Mouse (Mus musculus) olfactory bulb, adult 2 months (tissue): ENCODE results near the gene Cldn5. TPM values are rescaled to one million over a fixed set of nuclear protein-coding genes. Genes with fewer than 3 reads are reported as not detected.

ENCODE experiments used
- H3K27ac ChIP-seq: fragments of 200-500 bp; 2 replicates; pipeline ENCODE4 v1.5.1; 2012; ENCODE audit warnings: low read depth, low read length; ENCODE audit not compliant: insufficient read depth
- H3K4me1 ChIP-seq: fragments of 200-500 bp; 2 replicates; pipeline ENCODE4 v1.6.1; 2012; ENCODE audit warnings: low read length; ENCODE audit not compliant: control insufficient read depth, insufficient read depth
- H3K4me3 ChIP-seq: fragments of 200-500 bp; 2 replicates; pipeline ENCODE4 v1.5.1; 2012; ENCODE audit warnings: mild to moderate bottlenecking, low read depth, low read length, moderate library complexity; ENCODE audit not compliant: insufficient read depth
- CTCF ChIP-seq: fragments of 200-500 bp; IDR thresholded peaks from 2 replicates; pipeline ENCODE4 v1.5.1; 2012; ENCODE audit warnings: low read depth, mild to moderate bottlenecking, low read length, moderate library complexity; ENCODE audit not compliant: insufficient read depth
- POLR2A ChIP-seq: fragments of 200-500 bp; IDR thresholded peaks from 2 replicates; pipeline ENCODE4 v1.6.1; 2012; ENCODE audit warnings: mild to moderate bottlenecking, low read depth, low read length, moderate library complexity; ENCODE audit not compliant: insufficient read depth
- WGBS: fragments of 180-500 bp; shearing (Covaris S2); methylation state at CpG from one replicate; pipeline ENCODE4 v1.1.7; 2018; 5-methylcytosine and 5-hydroxymethylcytosine counted together
- polyA plus RNA-seq: library from polyadenylated mRNA; stranded (reverse); fragments of >200 nt; gene quantifications from 2 replicates; pipeline ENCODE4 v1.2.4, GENCODE M21; 2012; ENCODE audit warnings: low replicate concordance; ENCODE audit not compliant: missing spikeins, insufficient read depth, insufficient read length

Cldn5 gene
- polyA plus RNA-seq, 1 experiment, result not detected

DNA sequence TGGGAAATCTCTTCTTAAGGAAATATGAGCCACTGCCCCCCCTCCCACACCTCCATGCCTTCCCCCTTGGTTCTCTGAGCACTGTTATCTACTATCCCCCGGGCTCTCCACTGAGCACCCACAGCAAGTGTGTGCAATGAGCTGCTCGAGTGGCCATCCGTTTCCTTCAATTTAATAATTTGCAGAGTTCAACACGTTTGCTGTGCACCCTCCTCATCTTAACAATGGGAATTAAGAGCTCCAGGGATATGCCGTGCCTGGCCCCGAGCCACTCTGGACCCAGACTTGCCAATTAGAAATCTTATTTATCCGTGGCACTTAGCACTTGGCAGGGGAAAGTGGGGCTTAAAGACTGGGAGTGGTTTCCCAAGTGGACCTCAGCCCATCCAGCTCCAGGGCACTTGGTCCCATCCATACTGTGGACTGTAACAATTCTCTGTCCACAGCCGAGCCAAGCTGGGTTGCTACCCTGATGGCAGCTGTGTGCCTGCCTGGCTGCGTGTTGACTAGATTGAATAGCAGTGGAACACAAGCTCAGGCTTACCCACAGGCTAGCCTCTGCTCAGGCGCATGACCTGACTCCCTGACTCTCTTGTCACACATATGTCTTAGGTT is 24.7 kb upstream of the Cldn5 start:
- no peak for TF ChIP-seq POLR2A
- TF ChIP-seq CTCF, result no peak

DNA sequence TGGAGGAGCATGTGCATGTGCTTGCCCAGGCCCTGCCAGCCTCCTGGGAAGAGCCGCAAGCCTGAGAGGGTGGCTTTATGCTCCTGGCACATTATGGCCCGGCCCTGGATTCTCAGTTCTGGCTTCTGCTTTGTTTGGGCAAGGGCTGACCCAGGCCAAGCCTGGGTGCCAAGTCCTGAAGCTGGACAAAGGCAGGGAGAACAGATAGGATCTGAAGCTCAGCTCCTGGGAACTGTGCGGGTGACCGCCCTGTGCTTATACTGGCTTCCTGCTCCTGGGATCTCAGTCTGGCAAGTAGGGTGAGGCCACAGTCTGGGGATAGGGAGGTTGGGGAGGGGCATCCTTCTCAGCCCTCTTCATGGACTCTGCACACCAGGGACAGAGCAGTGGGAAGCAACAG is 14.9 kb upstream of the Cldn5 start:
- 72% methylated on average over 4 of the region's 4 CpGs for WGBS
- Histone ChIP-seq H3K27ac (no peak overlapping the region), H3K4me1 (no peaks in the 10 kb centered on the region), H3K4me3 (no peak overlapping the region)
- TF ChIP-seq CTCF (no peak), POLR2A (no peak)

More for the DNA sequence above, 24.7 kb upstream of the Cldn5 start:
- WGBS, result 47% methylated on average over 10 of the region's 10 CpGs
- Histone ChIP-seq H3K27ac (no peak overlapping the region), H3K4me3 (no peak overlapping the region), H3K4me1 (no peaks in the 10 kb centered on the region)

DNA sequence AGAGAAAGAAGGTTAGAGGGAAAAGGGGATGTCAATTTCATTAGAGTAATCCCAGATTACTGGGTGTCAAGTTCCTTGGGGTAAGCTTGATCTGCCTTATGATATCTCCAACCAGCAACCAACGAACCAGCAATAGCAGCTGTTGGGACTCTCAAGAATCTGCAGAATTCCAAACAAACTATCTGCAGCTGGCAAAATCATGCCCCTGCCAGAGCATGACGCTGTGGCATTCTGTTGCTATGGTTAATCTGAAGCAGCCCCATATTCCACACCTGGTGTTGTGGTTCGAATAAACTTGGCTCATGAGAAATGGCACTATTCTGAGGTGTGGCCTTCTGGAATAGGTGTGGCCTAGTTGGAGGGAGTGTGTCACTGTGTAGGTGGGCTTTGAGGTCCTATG is 13.7 kb upstream of the Cldn5 start:
- TF ChIP-seq CTCF (no peak), POLR2A (no peak)
- no peak overlapping the region for H3K4me3 ChIP-seq
- 65% methylated on average over 3 of the region's 3 CpGs for WGBS

DNA sequence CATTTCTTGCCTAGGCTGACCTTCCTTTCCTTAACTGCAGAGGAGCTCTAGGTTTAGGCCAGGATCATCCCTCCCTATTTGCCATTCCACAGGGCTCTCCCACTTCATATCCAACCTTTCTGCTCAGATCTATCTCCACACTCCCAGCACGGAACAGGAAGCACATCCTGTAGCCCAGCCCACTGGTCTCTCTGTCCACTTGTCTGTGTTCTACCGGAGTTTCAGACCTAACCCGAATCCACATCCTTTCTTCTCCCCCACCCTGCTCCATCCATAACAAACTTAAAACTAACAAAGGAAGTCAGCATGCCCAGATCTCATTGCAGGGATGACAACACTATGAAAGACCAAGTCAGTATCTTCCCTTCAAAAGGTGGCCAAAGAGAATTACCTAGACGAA is 10.3 kb upstream of the Cldn5 start:
- TF ChIP-seq CTCF (no peak), POLR2A (no peak)
- no peak overlapping the region for H3K4me3 ChIP-seq
- no peaks in the 10 kb centered on the region for H3K4me1 ChIP-seq
- H3K27ac ChIP-seq, result no peak overlapping the region
- WGBS, result 80% methylated on average over 4 of the region's 4 CpGs

More for the DNA sequence above, 13.7 kb upstream of the Cldn5 start:
- no peak overlapping the region for H3K27ac ChIP-seq
- no peaks in the 10 kb centered on the region for H3K4me1 ChIP-seq

DNA sequence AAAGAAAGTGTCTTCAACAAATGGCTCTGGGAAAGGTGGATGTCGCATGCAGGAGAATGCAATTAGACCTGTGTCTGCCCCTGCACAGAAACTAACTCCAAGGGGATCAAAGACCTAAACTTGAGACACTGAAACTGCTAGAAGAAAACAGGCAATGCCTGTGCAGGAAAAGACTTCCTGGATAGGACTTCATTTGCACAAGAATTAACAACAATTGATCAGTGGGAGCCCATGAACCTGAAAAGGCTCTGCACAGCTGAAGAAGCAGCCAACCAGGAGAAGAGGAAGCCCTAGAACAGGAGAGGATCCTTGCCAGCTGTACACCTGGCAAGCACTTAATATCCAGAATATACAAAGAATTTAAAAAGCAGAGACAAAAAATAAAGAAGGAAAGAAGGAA is 7.1 kb upstream of the Cldn5 start:
- TF ChIP-seq POLR2A (no peak), CTCF (no peak)
- WGBS, result 60% methylated on average over 1 of the region's 1 CpGs
- H3K27ac ChIP-seq, result no peak overlapping the region
- no peak overlapping the region for H3K4me3 ChIP-seq
- H3K4me1 ChIP-seq, result no peaks in the 10 kb centered on the region

DNA sequence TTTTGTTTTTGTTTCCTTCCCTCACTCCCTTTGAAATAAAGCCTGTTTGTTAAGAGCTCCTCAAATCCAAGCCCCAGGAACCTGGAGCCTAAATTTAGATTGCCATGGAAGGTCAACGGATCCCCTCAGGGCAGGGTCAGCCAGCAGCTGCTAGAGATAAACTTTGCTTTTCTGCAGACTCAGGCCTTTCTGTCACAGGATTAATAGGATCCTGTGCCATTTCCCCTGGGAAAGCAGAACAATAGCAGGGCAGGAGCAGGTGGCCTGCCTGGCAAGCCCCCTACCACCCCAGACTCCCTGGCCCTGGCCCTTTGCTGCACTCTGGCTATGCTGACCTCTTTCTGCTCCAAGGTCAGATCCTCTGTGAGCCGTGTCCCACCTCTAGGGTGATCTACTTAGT is 2.7 kb upstream of the Cldn5 start:
- Histone ChIP-seq H3K27ac (no peak overlapping the region), H3K4me3 (no peak overlapping the region), H3K4me1 (peaks cover 13% of the 10 kb centered on the region; the same call in 1 of the 2 replicates)
- TF ChIP-seq CTCF (no peak), POLR2A (no peak)
- 35% methylated on average over 2 of the region's 2 CpGs for WGBS

DNA sequence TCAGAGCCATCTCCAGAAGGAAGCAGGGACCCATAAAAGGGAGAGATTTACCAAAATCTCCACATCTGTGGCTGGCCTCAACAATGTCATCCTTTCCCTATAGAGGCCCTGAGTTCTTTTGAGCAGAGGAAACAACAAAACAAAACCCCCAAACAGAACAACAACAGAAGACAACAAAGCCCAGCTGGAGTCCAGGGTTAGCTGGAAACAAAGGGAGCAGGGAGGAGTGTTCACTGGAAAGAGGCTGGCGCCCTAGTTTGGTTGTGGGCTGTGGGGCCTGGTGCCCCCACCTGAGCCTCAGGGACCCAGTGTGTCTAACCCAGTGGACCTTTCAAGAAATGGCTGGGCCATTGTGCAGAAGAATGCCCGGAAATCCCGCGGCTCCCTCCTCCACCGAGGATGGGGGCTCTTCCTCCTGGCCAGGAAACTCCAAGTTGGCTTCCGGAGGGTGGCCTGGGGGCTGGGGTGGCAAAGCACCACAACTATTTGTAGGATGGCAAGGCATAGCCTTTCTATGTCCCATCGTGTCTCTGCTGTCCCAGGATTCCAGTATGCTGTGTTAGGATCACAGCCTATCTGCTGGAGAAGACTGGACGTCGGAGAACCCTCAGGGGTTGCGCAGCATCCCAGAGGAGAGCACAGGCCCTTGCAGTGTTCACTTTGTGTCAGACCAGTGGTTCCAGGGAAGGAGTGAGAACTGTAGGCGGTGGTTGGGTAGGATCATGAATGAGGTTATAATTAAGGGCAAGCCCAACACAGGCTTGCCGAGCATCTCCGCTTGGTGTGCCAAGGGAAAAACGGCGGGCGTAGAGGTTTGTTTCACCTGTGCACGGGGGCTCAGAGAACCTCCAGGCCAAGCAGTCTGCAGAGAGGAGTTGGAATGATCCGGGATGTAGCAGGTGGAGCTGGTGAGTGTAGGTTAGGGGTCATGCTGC is 759 bp upstream of the Cldn5 start:
- no peak overlapping the region for H3K27ac ChIP-seq

DNA sequence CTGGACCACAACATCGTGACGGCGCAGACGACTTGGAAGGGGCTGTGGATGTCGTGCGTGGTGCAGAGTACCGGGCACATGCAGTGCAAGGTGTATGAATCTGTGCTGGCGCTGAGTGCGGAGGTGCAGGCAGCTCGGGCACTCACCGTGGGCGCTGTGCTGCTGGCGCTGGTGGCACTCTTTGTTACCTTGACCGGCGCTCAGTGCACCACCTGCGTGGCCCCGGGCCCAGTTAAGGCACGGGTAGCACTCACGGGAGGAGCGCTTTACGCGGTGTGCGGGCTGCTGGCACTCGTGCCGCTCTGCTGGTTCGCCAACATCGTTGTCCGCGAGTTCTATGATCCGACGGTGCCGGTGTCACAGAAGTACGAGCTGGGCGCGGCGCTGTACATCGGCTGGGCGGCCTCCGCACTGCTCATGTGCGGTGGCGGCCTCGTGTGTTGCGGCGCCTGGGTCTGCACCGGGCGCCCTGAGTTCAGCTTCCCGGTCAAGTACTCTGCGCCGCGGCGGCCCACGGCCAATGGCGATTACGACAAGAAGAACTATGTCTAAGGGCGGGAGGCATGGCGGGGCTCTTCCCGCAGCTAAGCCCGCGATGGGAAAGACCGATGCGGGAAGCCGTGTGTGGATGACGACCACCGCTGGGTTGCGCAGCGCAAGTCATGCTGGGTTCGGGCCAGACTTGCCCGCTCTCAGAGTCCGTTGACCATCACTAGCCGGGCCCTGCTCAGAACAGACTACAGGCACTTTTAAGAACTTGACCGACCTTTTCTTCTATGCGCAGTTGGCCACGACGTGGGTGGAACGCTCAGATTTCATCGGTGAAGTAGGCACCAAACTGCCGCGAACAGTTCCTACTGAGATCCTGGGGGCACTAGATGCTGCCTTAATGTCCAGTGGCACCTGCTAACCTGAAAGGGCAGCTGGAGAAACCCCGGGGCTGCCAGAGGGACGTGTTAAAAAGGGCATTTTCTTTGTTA is 744 bp downstream of the Cldn5 start:
- H3K4me1 ChIP-seq, result peaks cover 13% of the 10 kb centered on the region; the same call in 1 of the 2 replicates
- H3K27ac ChIP-seq, result peak overlapping the region; percentile 16; the same call in 1 of the 2 replicates
- peak overlapping the region; percentile 31 for H3K4me3 ChIP-seq
- WGBS, result 3% methylated on average over 80 of the region's 80 CpGs
- TF ChIP-seq CTCF, result no peak
- no peak for TF ChIP-seq POLR2A

More for the DNA sequence above, 759 bp upstream of the Cldn5 start:
- WGBS, result 53% methylated on average over 18 of the region's 18 CpGs
- Histone ChIP-seq H3K4me1 (peaks cover 13% of the 10 kb centered on the region; the same call in 1 of the 2 replicates), H3K4me3 (peak overlapping the region; percentile 11)
- no peak for TF ChIP-seq POLR2A
- no peak for TF ChIP-seq CTCF
